Mouse (Mus musculus) myocyte (in vitro differentiated cells): ENCODE data around the gene Zdhhc13. TPM values are rescaled to one million over a fixed set of nuclear protein-coding genes. Genes with fewer than 3 reads are reported as not detected.

ENCODE experiments used
- H3K27me3 ChIP-seq: one replicate; pipeline ENCODE4 v1.6.1; 2011; ENCODE audit not compliant: control insufficient read depth, insufficient read depth, insufficient read length
- H3K36me3 ChIP-seq: one replicate; pipeline ENCODE4 v1.6.1; 2011; ENCODE audit not compliant: control insufficient read depth, insufficient read depth
- H3K4me2 ChIP-seq: one replicate; pipeline ENCODE4 v1.6.1; 2011; ENCODE audit warnings: low read depth, control low read depth
- H3K4me3 ChIP-seq: one replicate; pipeline ENCODE4 v1.5.1; 2011; ENCODE audit warnings: mild to moderate bottlenecking, control low read depth, moderate library complexity
- H3K79me2 ChIP-seq: one replicate; pipeline ENCODE4 v1.6.1; 2011; ENCODE audit not compliant: control insufficient read depth, insufficient read depth
- H3ac ChIP-seq: one replicate; pipeline ENCODE4 v1.6.1; 2011; ENCODE audit not compliant: control insufficient read depth, insufficient read length
- CEBPB ChIP-seq: IDR thresholded peaks from 2 replicates; pipeline ENCODE4 v1.6.1; 2011; ENCODE audit warnings: mild to moderate bottlenecking, moderate library complexity; ENCODE audit not compliant: poor library complexity, insufficient read depth, severe bottlenecking
- E2F4 ChIP-seq: IDR thresholded peaks from one replicate; pipeline ENCODE4 v1.6.1; 2011; ENCODE audit warnings: mild to moderate bottlenecking, control low read depth, moderate library complexity; ENCODE audit not compliant: insufficient read depth
- MAX ChIP-seq: IDR thresholded peaks from one replicate; pipeline ENCODE4 v1.6.1; 2011; ENCODE audit warnings: low read depth, mild to moderate bottlenecking, control low read depth
- MYOD1 ChIP-seq, 3 experiments: IDR thresholded peaks; one replicate each; pipeline ENCODE4 v1.6.1; 2011; ENCODE audit warnings: control low read depth in 2 of 3, low read depth in 2 of 3, mild to moderate bottlenecking in 2 of 3, moderate library complexity in 1 of 3; ENCODE audit not compliant: insufficient read length in 2 of 3, control insufficient read depth in 1 of 3
- MYOG ChIP-seq, 3 experiments: IDR thresholded peaks; one replicate each; pipeline ENCODE4 v1.6.1; 2011; ENCODE audit warnings: control low read depth in 2 of 3, low read depth in 2 of 3, mild to moderate bottlenecking in 2 of 3; ENCODE audit not compliant: insufficient read length in 2 of 3, control insufficient read depth in 1 of 3, insufficient read depth in 1 of 3
- POLR2A ChIP-seq: IDR thresholded peaks from one replicate; pipeline ENCODE4 v1.6.1; 2011; ENCODE audit warnings: low read depth, mild to moderate bottlenecking, control low read depth, moderate library complexity; ENCODE audit not compliant: insufficient read length
- POLR2AphosphoS2 ChIP-seq: IDR thresholded peaks from one replicate; pipeline ENCODE4 v1.6.1; 2011; ENCODE audit warnings: low read depth, control low read depth; ENCODE audit not compliant: insufficient read length
- REST ChIP-seq: IDR thresholded peaks from one replicate; pipeline ENCODE4 v1.6.1; 2011; ENCODE audit warnings: mild to moderate bottlenecking, control low read depth, moderate library complexity; ENCODE audit not compliant: insufficient read depth, insufficient read length
- SRF ChIP-seq: IDR thresholded peaks from one replicate; pipeline ENCODE4 v1.6.1; 2011; ENCODE audit warnings: low read depth; ENCODE audit not compliant: control insufficient read depth, insufficient read length
- TCF12 ChIP-seq: IDR thresholded peaks from one replicate; pipeline ENCODE4 v1.6.1; 2011; ENCODE audit warnings: mild to moderate bottlenecking, control low read depth; ENCODE audit not compliant: poor library complexity, insufficient read depth, severe bottlenecking
- TCF3 ChIP-seq: IDR thresholded peaks from one replicate; pipeline ENCODE4 v1.6.1; 2011; ENCODE audit warnings: low read depth, control low read depth; ENCODE audit not compliant: insufficient read length
- USF1 ChIP-seq: IDR thresholded peaks from one replicate; pipeline ENCODE4 v1.6.1; 2011; ENCODE audit warnings: low read depth, mild to moderate bottlenecking, control low read depth, moderate library complexity
- polyA plus RNA-seq: library from polyadenylated mRNA; unstranded; fragments of >200 nt; fragmentation: generic; extraction: Trizol; gene quantifications from one replicate; pipeline ENCODE4 v1.2.1, GENCODE M21; 2012; ENCODE audit warnings: missing spikeins

Zdhhc13 gene
- polyA plus RNA-seq, 1 experiment, result 9.9 TPM

- H3ac ChIP-seq, result no peak overlapping the region
- H3K79me2 ChIP-seq, result no peaks in the 10 kb centered on the region
- peaks cover 21% of the 10 kb centered on the region for H3K36me3 ChIP-seq
- no peak overlapping the region for H3K4me2 ChIP-seq
- no peaks in the 10 kb centered on the region for H3K27me3 ChIP-seq
- no peak overlapping the region for H3K4me3 ChIP-seq
- TF ChIP-seq CEBPB (no peak), REST (no peak), MYOD1 (IDR thresholded peaks at IDR 0.05; ENCODE audit: control insufficient read depth in 1 of 3, insufficient read length in 2 of 3, low read depth in 2 of 3) (no peak), USF1 (no peak), POLR2AphosphoS2 (peak; percentile 35), SRF (no peak)
Measured at GRCm38 (mm10) chr7:48861796-48862195, 73.0 kb downstream of the Zdhhc13 start.

GRCm38 (mm10) chr7:48864199-48864598, 75.4 kb downstream of the Zdhhc13 start:
- TF ChIP-seq MYOD1 (IDR thresholded peaks at IDR 0.05; ENCODE audit: control insufficient read depth in 1 of 3, insufficient read length in 2 of 3, low read depth in 2 of 3) (no peak), POLR2AphosphoS2 (peak; percentile 50), REST (no peak)

GRCm38 (mm10) chr7:48864671-48865458, 76.1 kb downstream of the Zdhhc13 start:
- TF ChIP-seq POLR2AphosphoS2, result peak; percentile 8
- TF ChIP-seq CEBPB, result no peak
- no peak for TF ChIP-seq REST
- TF ChIP-seq MYOG (IDR thresholded peaks at IDR 0.05; ENCODE audit: control insufficient read depth in 1 of 3, insufficient read depth in 1 of 3, insufficient read length in 2 of 3, low read depth in 2 of 3), result no peak
- no peak for TF ChIP-seq TCF3
- Histone ChIP-seq H3K79me2 (peaks cover 6% of the 10 kb centered on the region), H3ac (no peak overlapping the region), H3K36me3 (peaks cover 44% of the 10 kb centered on the region), H3K27me3 (no peaks in the 10 kb centered on the region), H3K4me3 (no peak overlapping the region), H3K4me2 (no peak overlapping the region)

More at GRCm38 (mm10) chr7:48864199-48864598, 75.4 kb downstream of the Zdhhc13 start:
- Histone ChIP-seq H3K36me3 (peaks cover 38% of the 10 kb centered on the region), H3ac (no peak overlapping the region), H3K27me3 (no peaks in the 10 kb centered on the region), H3K4me2 (no peak overlapping the region), H3K4me3 (no peak overlapping the region), H3K79me2 (peaks cover 5% of the 10 kb centered on the region)

GRCm38 (mm10) chr7:48867576-48867975, 78.8 kb downstream of the Zdhhc13 start:
- H3K79me2 ChIP-seq, result peaks cover 6% of the 10 kb centered on the region
- no peak overlapping the region for H3K4me2 ChIP-seq
- peaks cover 68% of the 10 kb centered on the region for H3K36me3 ChIP-seq
- no peak for TF ChIP-seq USF1
- peak; percentile 9 for TF ChIP-seq POLR2A
- H3K27me3 ChIP-seq, result no peaks in the 10 kb centered on the region
- H3K4me3 ChIP-seq, result no peak overlapping the region
- no peak overlapping the region for H3ac ChIP-seq

GRCm38 (mm10) chr7:48870144-48870543, 81.3 kb downstream of the Zdhhc13 start:
- Histone ChIP-seq H3K27me3 (no peaks in the 10 kb centered on the region), H3K36me3 (peaks cover 82% of the 10 kb centered on the region), H3K4me2 (no peak overlapping the region), H3K79me2 (peaks cover 11% of the 10 kb centered on the region), H3K4me3 (no peak overlapping the region), H3ac (no peak overlapping the region)
- TF ChIP-seq POLR2AphosphoS2, result no peak
- TF ChIP-seq MAX, result no peak
- TF ChIP-seq REST, result no peak
- TF ChIP-seq POLR2A, result no peak
- no peak for TF ChIP-seq E2F4
- TF ChIP-seq TCF12, result peak; percentile 95
- TF ChIP-seq USF1, result no peak
- peak in 2 of 3 experiments; percentile 87 to 97 for TF ChIP-seq MYOG (IDR thresholded peaks at IDR 0.05; ENCODE audit: control insufficient read depth in 1 of 3, insufficient read depth in 1 of 3, insufficient read length in 2 of 3, low read depth in 2 of 3)
- no peak for TF ChIP-seq CEBPB
- peak; percentile 45 for TF ChIP-seq TCF3
- TF ChIP-seq SRF, result no peak
- peak; percentile 65 to 94 (median 81) for TF ChIP-seq MYOD1 (IDR thresholded peaks at IDR 0.05; ENCODE audit: control insufficient read depth in 1 of 3, insufficient read length in 2 of 3, low read depth in 2 of 3)
